Mouse (Mus musculus) CD4-positive naive resting alpha-beta T cell, adult 57 days (primary cell): Measurements from ENCODE around the gene Mcm6. TPM values are rescaled to one million over a fixed set of nuclear protein-coding genes. Genes with fewer than 3 reads are reported as not detected.

Source experiments
- total RNA-seq: library from RNA; stranded (reverse); gene quantifications from one replicate; pipeline ENCODE4 v1.2.4, GENCODE M21; 2023

The Mcm6 gene
- 47.7 TPM for total RNA-seq

GRCm38 (mm10) chr1:128359554-128360376 lies at the start of gene Mcm6:
TSS of gene Mcm6 (minus strand) at chr1:128359664.

GRCm38 (mm10) chr1:128328218-128328617 lies 31.2 kb downstream of the Mcm6 start, which contains the start of gene Lct:
TSS of gene Lct (minus strand) at chr1:128328318.

Other genes with a start within 250 kb of the Mcm6 start
- 99.7 TPM for gene Ubxn4, start 115.7 kb downstream of the Mcm6 start, total RNA-seq
- 0.18 TPM for gene Lct, start 31.3 kb downstream of the Mcm6 start, total RNA-seq
- 64.3 TPM for gene Dars, start 57.7 kb upstream of the Mcm6 start, total RNA-seq
- 621 TPM for gene Cxcr4, start 232.6 kb upstream of the Mcm6 start, total RNA-seq